In the genomic region with DNA sequence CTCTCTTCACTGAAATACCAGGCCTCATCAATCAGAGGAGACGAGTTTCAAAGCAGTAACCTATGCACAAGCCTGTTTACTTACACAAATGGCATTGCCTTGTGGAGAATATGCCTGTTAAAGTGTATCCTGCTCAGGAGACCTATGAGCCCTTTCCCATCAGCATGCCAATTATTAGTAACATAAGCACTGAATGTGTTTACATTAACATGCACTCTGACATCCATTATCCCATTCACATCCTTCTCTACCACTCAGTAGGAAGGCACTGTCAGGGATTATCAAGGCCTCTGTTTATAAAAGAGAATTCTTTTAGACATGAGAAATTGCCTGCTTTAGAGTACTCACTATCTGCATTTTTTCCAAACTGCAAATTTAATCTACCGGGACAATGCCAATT, we compare ENCODE assay signal across 17 mouse cellular contexts.
"Had no signal": no experiment of that assay in that cellular context is flagged by ENCODE, and none has a peak within 500 bp of the region (broad histone marks: within the 10 kb centered on the region; RNA-seq: fewer than 3 reads in every experiment).

No protein-coding gene starts in this region.

- H3K4me3 ChIP-seq: liver, embryonic 13.5 days; liver, embryonic 15.5 days; lung, embryonic 15.5 days; megakaryocyte, embryonic 14.5 days; neural tube, embryonic 12.5 days; stomach, embryonic 15.5 days had no signal

- H3K4me1 ChIP-seq: liver, embryonic 13.5 days; liver, embryonic 15.5 days; lung, embryonic 15.5 days; megakaryocyte, embryonic 14.5 days; neural tube, embryonic 12.5 days; stomach, embryonic 15.5 days had no signal

- DNase-seq: liver, embryonic 13.5 days; liver, postnatal 0 days; lung, postnatal 14 days; lung, postnatal 36 days; midbrain, embryonic 14.5 days; right cerebral cortex, postnatal 14 days; thymus, adult 2 months; thymus, postnatal 25 days; thymus, postnatal 4 days had no signal

- H3K9ac ChIP-seq: liver, embryonic 13.5 days; liver, embryonic 15.5 days; liver, postnatal 0 days; lung, embryonic 15.5 days; neural tube, embryonic 12.5 days; stomach, embryonic 15.5 days had no signal

- ATAC-seq: liver, postnatal 0 days; lung, postnatal 0 days had no signal

- H3K9me3 ChIP-seq: liver, embryonic 13.5 days; liver, embryonic 15.5 days; lung, embryonic 15.5 days; megakaryocyte, embryonic 14.5 days; neural tube, embryonic 12.5 days; stomach, embryonic 15.5 days had no signal

- H3K4me2 ChIP-seq: liver, embryonic 13.5 days; liver, embryonic 15.5 days; lung, embryonic 15.5 days; neural tube, embryonic 12.5 days; stomach, embryonic 15.5 days had no signal

- H3K27me3 ChIP-seq: liver, embryonic 13.5 days; liver, embryonic 15.5 days; lung, embryonic 15.5 days; megakaryocyte, embryonic 14.5 days; neural tube, embryonic 12.5 days; stomach, embryonic 15.5 days had no signal

- H3K36me3 ChIP-seq: liver, embryonic 13.5 days; liver, embryonic 15.5 days; lung, embryonic 15.5 days; neural tube, embryonic 12.5 days; stomach, embryonic 15.5 days had no signal

- H3K27ac ChIP-seq: liver, embryonic 13.5 days; liver, embryonic 15.5 days; lung, embryonic 15.5 days; macrophage; neural tube, embryonic 12.5 days; stomach, embryonic 15.5 days; stomach, postnatal 0 days had no signal
